Mouse (Mus musculus) ovary, postnatal 10 days (tissue): ENCODE measurements around the gene Smad9.
"Not testable (repeated sequence)": the region's sequence is repeated elsewhere in the genome, so short reads cannot be mapped to it uniquely, and the experiment has no call there.

Experiments
- DNase-seq: peaks from one replicate; pipeline ENCODE4 v3.0.0; 2022; ENCODE audit warnings: low spot score

Smad9 gene

GRCm38 (mm10) chr3:54757446-54757845 is 2.1 kb downstream of the Smad9 start:
- DNase-seq, result no peak

GRCm38 (mm10) chr3:54759211-54759610 is 3.8 kb downstream of the Smad9 start:
- DNase-seq, result no peak

- DNase-seq, result no peak
These were observed 5.1 kb downstream of the Smad9 start for GRCm38 (mm10) chr3:54760321-54761115.

- no peak for DNase-seq
These were observed 5.9 kb downstream of the Smad9 start for GRCm38 (mm10) chr3:54761258-54761657.

- DNase-seq, result no peak
These were observed 9.0 kb downstream of the Smad9 start for GRCm38 (mm10) chr3:54764418-54764817.

- DNase-seq, result not testable (repeated sequence)
These were observed 10.1 kb downstream of the Smad9 start for GRCm38 (mm10) chr3:54765521-54765920.

- no peak for DNase-seq
These were observed 10.7 kb downstream of the Smad9 start for GRCm38 (mm10) chr3:54766034-54766433.

- no peak for DNase-seq
These were observed 11.4 kb downstream of the Smad9 start for GRCm38 (mm10) chr3:54766811-54767210.

- no peak for DNase-seq
These were observed 13.2 kb downstream of the Smad9 start for GRCm38 (mm10) chr3:54768592-54768991.

GRCm38 (mm10) chr3:54769349-54770275 is 14.2 kb downstream of the Smad9 start:
- no peak for DNase-seq

- no peak for DNase-seq
These were observed 18.2 kb downstream of the Smad9 start for GRCm38 (mm10) chr3:54773613-54774012.

- no peak for DNase-seq
These were observed 20.7 kb downstream of the Smad9 start for GRCm38 (mm10) chr3:54775989-54776631.

- DNase-seq, result no peak
These were observed 35.2 kb downstream of the Smad9 start for GRCm38 (mm10) chr3:54790601-54791000.

- DNase-seq, result no peak
These were observed 36.7 kb downstream of the Smad9 start for GRCm38 (mm10) chr3:54791822-54792677.

- DNase-seq, result no peak
These were observed 38.4 kb downstream of the Smad9 start for GRCm38 (mm10) chr3:54793762-54794161.

GRCm38 (mm10) chr3:54795379-54795778 is 40.0 kb downstream of the Smad9 start:
- DNase-seq, result no peak

GRCm38 (mm10) chr3:54795806-54796205 is 40.4 kb downstream of the Smad9 start:
- DNase-seq, result no peak

- DNase-seq, result no peak
These were observed 41.8 kb downstream of the Smad9 start for GRCm38 (mm10) chr3:54797211-54797610.

GRCm38 (mm10) chr3:54803713-54804112 is 48.3 kb downstream of the Smad9 start:
- DNase-seq, result no peak

- DNase-seq, result no peak
These were observed 51.8 kb downstream of the Smad9 start for GRCm38 (mm10) chr3:54807061-54807661.

- DNase-seq, result peak; percentile 92
These were observed 52.4 kb downstream of the Smad9 start, which contains the start of gene Rfxap for GRCm38 (mm10) chr3:54807666-54808217. Gene Rfxap (minus strand): TSS chr3:54807791.
